Mouse (Mus musculus): ENCODE measurements around the gene Mex3a. TPM values are rescaled to one million over a fixed set of nuclear protein-coding genes. Genes with fewer than 3 reads are reported as not detected.

The Mex3a gene
- total and polyA plus RNA-seq, 2 experiments, result under 0.01 to 0.04 TPM

DNA sequence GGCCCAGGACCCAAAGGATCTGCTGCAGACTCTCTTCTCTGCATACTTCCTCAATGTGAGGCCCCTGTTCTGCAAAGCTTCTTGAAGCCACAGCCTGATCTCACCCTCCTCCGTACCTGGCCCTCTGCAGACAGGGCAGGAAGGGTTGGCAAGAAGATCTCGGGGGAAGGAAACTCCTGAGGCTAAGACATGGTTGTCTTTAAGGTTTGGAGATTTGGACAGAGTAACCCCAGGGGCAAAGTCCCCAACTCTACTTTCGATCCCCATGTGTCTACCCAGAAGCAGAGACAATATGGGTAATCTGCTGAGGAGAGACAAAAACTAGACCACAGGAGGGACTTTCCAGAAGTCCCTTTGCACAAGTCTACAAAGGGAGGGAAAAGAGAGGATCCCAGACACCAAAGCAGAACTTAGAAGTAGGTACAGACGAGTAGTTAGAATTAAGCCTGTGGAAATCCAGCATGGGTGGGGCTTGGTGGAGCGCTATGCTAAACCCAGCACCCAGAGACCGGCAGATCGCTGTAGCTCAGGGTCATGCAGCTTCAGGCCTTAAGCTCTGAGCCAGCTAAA, 18.6 kb upstream of the Mex3a start:
- H3K27me3 ChIP-seq (ENCODE audit: control insufficient read depth, insufficient read depth, low read length), result no peaks in the 10 kb centered on the region
- H3K9ac ChIP-seq (ENCODE audit: low read depth, low read length), result no peak overlapping the region
- no peak overlapping the region for H3K4me3 ChIP-seq (ENCODE audit: insufficient read depth, low read depth, low read length)
- TF ChIP-seq CTCF (IDR thresholded peaks at IDR 0.05; ENCODE audit: low read depth, low read length) (no peak), POLR2A (IDR thresholded peaks at IDR 0.05; ENCODE audit: extremely low read depth, insufficient read depth, low read length) (no peak)
- H3K27ac ChIP-seq (replicated peaks; ENCODE audit: insufficient read depth, low read depth, low read length), result no peak overlapping the region
- H3K79me2 ChIP-seq (ENCODE audit: control insufficient read depth, insufficient read depth, low read length), result no peaks in the 10 kb centered on the region
- DNase-seq (ENCODE audit: extremely low read depth, low read depth, low spot score), result no peak
- 72% methylated on average over 7 of the region's 7 CpGs for WGBS
- H3K36me3 ChIP-seq (ENCODE audit: control insufficient read depth, insufficient read depth, low read length), result no peaks in the 10 kb centered on the region
- H3K4me1 ChIP-seq (ENCODE audit: control insufficient read depth, insufficient read depth, low read length), result peaks cover 11% of the 10 kb centered on the region

DNA sequence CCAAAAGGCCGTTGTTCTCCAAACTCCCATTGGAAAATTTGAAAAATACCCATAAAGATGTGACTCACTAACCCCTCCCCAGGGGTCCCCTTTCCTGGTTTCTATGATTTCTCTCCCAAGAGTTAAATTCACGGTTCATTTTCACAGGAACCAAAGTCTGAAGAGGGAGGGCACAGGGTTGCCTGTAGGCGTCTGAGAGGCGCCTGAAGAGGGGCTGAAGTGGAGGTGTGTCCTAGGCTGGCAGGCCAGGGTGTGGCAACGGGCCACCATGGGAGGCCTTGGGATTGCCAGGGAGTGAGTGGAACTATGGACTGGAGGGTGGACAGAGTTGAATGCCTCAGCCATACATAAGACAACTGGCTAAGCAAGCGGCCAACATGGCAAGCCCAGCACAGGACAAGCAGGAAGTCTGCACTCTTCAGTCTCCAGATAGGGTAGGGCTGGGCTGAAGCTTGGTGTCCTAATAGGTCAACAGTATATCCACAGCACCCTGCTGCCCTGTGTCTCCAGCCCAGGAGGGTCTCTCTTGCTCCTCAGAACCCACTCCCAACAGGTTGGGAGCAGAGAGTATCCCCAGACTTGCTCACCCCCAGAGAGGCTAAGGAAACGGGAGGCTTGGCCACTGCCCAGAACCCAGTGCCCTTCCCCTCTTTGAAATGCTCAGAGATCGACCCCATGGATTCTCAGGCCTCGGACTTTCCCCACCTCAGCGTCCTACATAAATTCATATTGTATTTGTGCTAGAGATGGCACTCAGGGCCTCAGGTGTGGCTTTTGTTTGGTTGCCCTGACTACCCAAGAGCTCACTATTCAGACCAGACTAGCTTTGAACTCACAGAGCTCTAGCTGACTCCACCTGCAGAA, 17.7 kb upstream of the Mex3a start:
- Histone ChIP-seq H3K4me1 (ENCODE audit: control insufficient read depth, insufficient read depth, low read length) (peaks cover 7% of the 10 kb centered on the region), H3K36me3 (ENCODE audit: control insufficient read depth, insufficient read depth, low read length) (no peaks in the 10 kb centered on the region), H3K27ac (replicated peaks; ENCODE audit: insufficient read depth, low read depth, low read length) (no peak overlapping the region), H3K79me2 (ENCODE audit: control insufficient read depth, insufficient read depth, low read length) (no peaks in the 10 kb centered on the region), H3K27me3 (ENCODE audit: control insufficient read depth, insufficient read depth, low read length) (no peaks in the 10 kb centered on the region), H3K4me3 (ENCODE audit: insufficient read depth, low read depth, low read length) (no peak overlapping the region), H3K9ac (ENCODE audit: low read depth, low read length) (no peak overlapping the region)
- WGBS, result 91% methylated on average over 10 of the region's 10 CpGs
- no peak for DNase-seq (ENCODE audit: extremely low read depth, low read depth, low spot score)
- no peak for TF ChIP-seq POLR2A (IDR thresholded peaks at IDR 0.05; ENCODE audit: extremely low read depth, insufficient read depth, low read length)

DNA sequence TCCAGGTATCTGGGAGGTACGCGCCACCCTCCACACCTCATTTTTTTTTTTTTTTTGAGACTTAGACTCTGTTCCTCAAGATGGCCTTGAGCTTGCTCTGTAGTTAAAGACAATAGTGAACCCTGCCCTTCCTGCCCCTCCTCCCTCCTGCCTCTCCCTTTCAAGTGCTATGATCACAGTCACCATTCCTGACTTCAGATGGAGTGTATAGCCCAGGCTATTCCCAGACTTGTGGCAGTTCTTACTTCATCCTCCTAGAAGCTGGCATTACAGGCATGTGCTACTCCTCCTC, 17.2 kb upstream of the Mex3a start:
- Histone ChIP-seq H3K27me3 (ENCODE audit: control insufficient read depth, insufficient read depth, low read length) (no peaks in the 10 kb centered on the region), H3K4me3 (ENCODE audit: insufficient read depth, low read depth, low read length) (no peak overlapping the region), H3K27ac (replicated peaks; ENCODE audit: insufficient read depth, low read depth, low read length) (no peak overlapping the region), H3K4me1 (ENCODE audit: control insufficient read depth, insufficient read depth, low read length) (peaks cover 7% of the 10 kb centered on the region), H3K9ac (ENCODE audit: low read depth, low read length) (no peak overlapping the region), H3K79me2 (ENCODE audit: control insufficient read depth, insufficient read depth, low read length) (no peaks in the 10 kb centered on the region), H3K36me3 (ENCODE audit: control insufficient read depth, insufficient read depth, low read length) (no peaks in the 10 kb centered on the region)
- TF ChIP-seq CTCF (IDR thresholded peaks at IDR 0.05; ENCODE audit: low read depth, low read length) (no peak), POLR2A (IDR thresholded peaks at IDR 0.05; ENCODE audit: extremely low read depth, insufficient read depth, low read length) (no peak)
- 95% methylated on average over 2 of the region's 2 CpGs for WGBS
- no peak for DNase-seq (ENCODE audit: extremely low read depth, low read depth, low spot score)

DNA sequence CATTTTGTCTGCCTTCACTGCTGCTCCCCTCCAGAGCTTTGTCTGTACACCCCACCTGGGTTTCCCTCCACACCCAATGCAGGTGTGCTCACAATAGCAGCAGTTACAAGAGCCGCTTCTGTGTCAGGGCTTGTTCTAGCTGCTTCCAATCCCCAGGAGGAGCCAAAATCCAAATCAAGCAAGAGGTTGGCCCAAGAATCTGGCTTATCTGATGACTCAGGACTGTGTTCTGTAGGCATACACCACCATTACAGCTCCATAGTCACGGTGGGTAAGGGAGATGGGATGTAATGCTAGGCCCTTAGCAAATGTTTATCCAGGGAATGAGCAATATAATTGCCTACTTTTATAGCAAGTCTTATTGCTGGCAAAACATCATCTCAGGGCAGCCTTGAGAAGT, 15.8 kb upstream of the Mex3a start:
- Histone ChIP-seq H3K36me3 (ENCODE audit: control insufficient read depth, insufficient read depth, low read length) (no peaks in the 10 kb centered on the region), H3K27ac (replicated peaks; ENCODE audit: insufficient read depth, low read depth, low read length) (no peak overlapping the region), H3K9ac (ENCODE audit: low read depth, low read length) (no peak overlapping the region), H3K4me3 (ENCODE audit: insufficient read depth, low read depth, low read length) (no peak overlapping the region), H3K79me2 (ENCODE audit: control insufficient read depth, insufficient read depth, low read length) (no peaks in the 10 kb centered on the region), H3K27me3 (ENCODE audit: control insufficient read depth, insufficient read depth, low read length) (no peaks in the 10 kb centered on the region), H3K4me1 (ENCODE audit: control insufficient read depth, insufficient read depth, low read length) (no peaks in the 10 kb centered on the region)
- TF ChIP-seq CTCF (IDR thresholded peaks at IDR 0.05; ENCODE audit: low read depth, low read length), result no peak
- TF ChIP-seq POLR2A (IDR thresholded peaks at IDR 0.05; ENCODE audit: extremely low read depth, insufficient read depth, low read length), result no peak
- WGBS, result 89% methylated on average over 2 of the region's 2 CpGs
- DNase-seq (ENCODE audit: extremely low read depth, low read depth, low spot score), result no peak

DNA sequence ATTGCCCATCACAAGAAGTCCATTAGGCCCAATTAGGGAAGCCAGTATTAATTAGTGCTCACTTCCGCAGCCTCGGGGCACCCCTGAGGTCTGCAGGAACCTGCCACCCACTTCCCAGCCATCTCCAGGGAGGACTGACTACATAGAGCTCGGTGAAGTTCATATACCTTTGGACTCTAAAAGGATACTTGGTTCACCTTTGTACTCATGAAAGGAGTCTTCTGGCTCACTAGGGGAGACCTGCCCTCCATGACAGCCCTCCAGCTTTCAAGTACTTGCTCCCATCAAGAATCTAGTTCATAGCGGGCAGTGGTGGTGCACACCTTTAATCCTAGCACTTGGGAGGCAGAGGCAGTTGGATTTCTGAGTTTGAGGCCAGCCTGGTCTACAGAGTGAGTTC, 13.8 kb upstream of the Mex3a start:
- Histone ChIP-seq H3K9ac (ENCODE audit: low read depth, low read length) (no peak overlapping the region), H3K79me2 (ENCODE audit: control insufficient read depth, insufficient read depth, low read length) (no peaks in the 10 kb centered on the region), H3K4me1 (ENCODE audit: control insufficient read depth, insufficient read depth, low read length) (no peaks in the 10 kb centered on the region), H3K36me3 (ENCODE audit: control insufficient read depth, insufficient read depth, low read length) (no peaks in the 10 kb centered on the region), H3K4me3 (ENCODE audit: insufficient read depth, low read depth, low read length) (no peak overlapping the region), H3K27ac (replicated peaks; ENCODE audit: insufficient read depth, low read depth, low read length) (no peak overlapping the region), H3K27me3 (ENCODE audit: control insufficient read depth, insufficient read depth, low read length) (no peaks in the 10 kb centered on the region)
- WGBS, result 92% methylated on average over 4 of the region's 4 CpGs
- DNase-seq (ENCODE audit: extremely low read depth, low read depth, low spot score), result no peak
- TF ChIP-seq POLR2A (IDR thresholded peaks at IDR 0.05; ENCODE audit: extremely low read depth, insufficient read depth, low read length) (no peak), CTCF (IDR thresholded peaks at IDR 0.05; ENCODE audit: low read depth, low read length) (no peak)

DNA sequence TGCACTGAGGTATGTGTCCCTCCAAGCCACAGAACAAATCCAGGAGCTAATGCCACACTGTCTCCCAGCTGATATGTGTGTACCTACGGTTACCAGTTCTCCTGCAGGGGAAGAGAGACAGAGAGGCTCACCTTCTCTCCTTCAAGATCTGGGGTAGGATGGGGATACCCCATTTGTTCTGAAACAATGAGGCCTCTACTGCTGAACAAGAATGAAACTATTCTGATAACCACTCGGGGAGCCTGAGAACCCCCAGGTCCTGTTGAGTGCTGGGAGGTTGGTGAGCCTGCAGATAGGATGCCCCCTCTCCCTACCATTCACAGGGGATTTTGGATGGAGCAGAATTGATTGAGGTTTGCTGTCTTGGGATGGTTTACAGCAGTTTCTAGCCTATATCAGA, 12.1 kb upstream of the Mex3a start:
- no peak overlapping the region for H3K27ac ChIP-seq (replicated peaks; ENCODE audit: insufficient read depth, low read depth, low read length)
- H3K27me3 ChIP-seq (ENCODE audit: control insufficient read depth, insufficient read depth, low read length), result no peaks in the 10 kb centered on the region
- H3K36me3 ChIP-seq (ENCODE audit: control insufficient read depth, insufficient read depth, low read length), result no peaks in the 10 kb centered on the region
- no peaks in the 10 kb centered on the region for H3K4me1 ChIP-seq (ENCODE audit: control insufficient read depth, insufficient read depth, low read length)
- DNase-seq (ENCODE audit: extremely low read depth, low read depth, low spot score), result no peak
- no peak for TF ChIP-seq CTCF (IDR thresholded peaks at IDR 0.05; ENCODE audit: low read depth, low read length)
- TF ChIP-seq POLR2A (IDR thresholded peaks at IDR 0.05; ENCODE audit: extremely low read depth, insufficient read depth, low read length), result no peak
- no peaks in the 10 kb centered on the region for H3K79me2 ChIP-seq (ENCODE audit: control insufficient read depth, insufficient read depth, low read length)
- no peak overlapping the region for H3K9ac ChIP-seq (ENCODE audit: low read depth, low read length)
- 84% methylated on average over 2 of the region's 2 CpGs for WGBS
- H3K4me3 ChIP-seq (ENCODE audit: insufficient read depth, low read depth, low read length), result no peak overlapping the region

Measured in liver, adult 2 months (tissue).